Mouse (Mus musculus) frontal cortex, postnatal 25 days (tissue): ENCODE measurements around the gene Pomp.

Experiments
- DNase-seq, 2 experiments: peaks; one replicate each; pipeline ENCODE4 v3.0.0; 2022; ENCODE audit warnings: low spot score in 2 of 2

Gene Pomp

GRCm38 (mm10) chr5:147902008-147902757 lies 41.9 kb downstream of the Pomp start:
- DNase-seq, result no peak

GRCm38 (mm10) chr5:147903166-147903565 lies 42.9 kb downstream of the Pomp start:
- no peak for DNase-seq

- DNase-seq, result no peak
Measured at GRCm38 (mm10) chr5:147907144-147907543, 46.9 kb downstream of the Pomp start.

GRCm38 (mm10) chr5:147907851-147908250 lies 47.6 kb downstream of the Pomp start:
- no peak for DNase-seq

- no peak for DNase-seq
Measured at GRCm38 (mm10) chr5:147910807-147911509, 50.7 kb downstream of the Pomp start.

- no peak for DNase-seq
Measured at GRCm38 (mm10) chr5:147911744-147912143, 51.5 kb downstream of the Pomp start.

GRCm38 (mm10) chr5:147913241-147913842 lies 53.1 kb downstream of the Pomp start:
- DNase-seq, result no peak

GRCm38 (mm10) chr5:147915038-147915566 lies 54.8 kb downstream of the Pomp start:
- no peak for DNase-seq

GRCm38 (mm10) chr5:147916171-147916570 lies 55.9 kb downstream of the Pomp start:
- DNase-seq, result no peak

GRCm38 (mm10) chr5:147918044-147918846 lies 58.0 kb downstream of the Pomp start:
- DNase-seq, result no peak

GRCm38 (mm10) chr5:147924621-147925020 lies 64.4 kb downstream of the Pomp start:
- no peak for DNase-seq
